Mouse (Mus musculus) brain, embryonic 14.5 days (tissue): ENCODE results near the gene Bicc1. TPM values are rescaled to one million over a fixed set of nuclear protein-coding genes. Genes with fewer than 3 reads are reported as not detected.

Experiments used
- DNase-seq: peaks from one replicate; pipeline ENCODE4 v3.0.0-alpha.2; 2011; ENCODE audit warnings: low read depth
- CTCF ChIP-seq: fragments of 200-500 bp; IDR thresholded peaks from 2 replicates; pipeline ENCODE4 v1.5.1; 2012; ENCODE audit warnings: inconsistent platforms, mild to moderate bottlenecking, moderate library complexity, borderline replicate concordance; ENCODE audit not compliant: insufficient read depth, insufficient read length; ENCODE audit errors: extremely low read depth
- POLR2A ChIP-seq: fragments of 200-500 bp; IDR thresholded peaks from 2 replicates; pipeline ENCODE4 v1.6.1; 2012; ENCODE audit warnings: mild to moderate bottlenecking, inconsistent platforms, borderline replicate concordance; ENCODE audit not compliant: poor library complexity, insufficient read depth, insufficient read length, severe bottlenecking; ENCODE audit errors: extremely low read depth
- polyA plus RNA-seq: library from polyadenylated mRNA; depleted of rRNA; stranded (reverse); fragments of >200 nt; gene quantifications from 2 replicates; pipeline ENCODE4 v1.2.3, GENCODE M21; 2012

Gene Bicc1
- polyA plus RNA-seq, 1 experiment, result 6.9 TPM

DNA sequence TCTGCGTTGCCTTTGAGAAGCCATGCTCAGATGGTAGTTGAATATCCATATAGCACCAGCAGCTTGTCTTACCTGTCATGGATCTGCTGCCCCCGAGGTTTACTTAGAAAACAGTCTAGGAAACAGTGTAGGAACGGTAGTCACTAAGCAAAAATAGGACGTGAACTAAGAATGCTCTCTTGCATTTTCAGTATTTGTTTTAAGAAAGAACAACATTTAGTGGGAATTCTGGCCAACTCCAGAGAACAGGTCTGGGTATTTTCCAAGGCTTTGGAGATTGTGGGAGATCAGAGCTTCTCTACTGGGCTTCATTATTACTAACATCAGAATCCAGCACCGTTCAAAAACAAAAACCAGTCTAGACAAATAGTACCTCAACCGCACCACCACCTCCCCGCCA, 17.7 kb upstream of the Bicc1 start:
- no peak for TF ChIP-seq POLR2A
- TF ChIP-seq CTCF, result no peak

GRCm38 (mm10) chr10:71176341-71176740, 16.8 kb upstream of the Bicc1 start:
- DNase-seq, result no peak
- TF ChIP-seq CTCF (no peak), POLR2A (no peak)

More for the DNA sequence above, 17.7 kb upstream of the Bicc1 start:
- DNase-seq, result no peak

DNA sequence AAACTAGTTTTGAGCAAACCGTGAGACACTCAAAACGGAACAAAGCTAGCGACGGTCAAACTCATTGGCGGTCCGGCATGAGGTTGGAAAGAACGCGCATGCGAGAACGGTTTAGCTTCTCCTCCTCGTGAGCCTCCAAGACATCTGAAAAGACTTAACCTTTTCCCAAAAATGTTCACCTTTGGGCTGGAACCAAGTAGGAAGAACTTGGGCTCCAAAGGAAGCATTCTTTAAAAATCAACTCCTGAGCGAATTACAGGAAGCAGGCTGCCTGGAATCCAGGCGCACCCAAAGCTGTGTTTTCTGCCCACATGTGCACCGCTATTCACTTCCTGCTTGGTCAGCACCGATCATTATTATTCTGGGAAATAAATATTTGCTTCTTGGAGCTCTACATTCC, 15.8 kb upstream of the Bicc1 start:
- DNase-seq, result no peak

GRCm38 (mm10) chr10:71171414-71171813, 11.9 kb upstream of the Bicc1 start:
- no peak; the same call in 1 of the 2 replicates for TF ChIP-seq CTCF
- no peak for TF ChIP-seq POLR2A
- no peak for DNase-seq

More for the DNA sequence above, 15.8 kb upstream of the Bicc1 start:
- TF ChIP-seq POLR2A, result no peak
- no peak for TF ChIP-seq CTCF

DNA sequence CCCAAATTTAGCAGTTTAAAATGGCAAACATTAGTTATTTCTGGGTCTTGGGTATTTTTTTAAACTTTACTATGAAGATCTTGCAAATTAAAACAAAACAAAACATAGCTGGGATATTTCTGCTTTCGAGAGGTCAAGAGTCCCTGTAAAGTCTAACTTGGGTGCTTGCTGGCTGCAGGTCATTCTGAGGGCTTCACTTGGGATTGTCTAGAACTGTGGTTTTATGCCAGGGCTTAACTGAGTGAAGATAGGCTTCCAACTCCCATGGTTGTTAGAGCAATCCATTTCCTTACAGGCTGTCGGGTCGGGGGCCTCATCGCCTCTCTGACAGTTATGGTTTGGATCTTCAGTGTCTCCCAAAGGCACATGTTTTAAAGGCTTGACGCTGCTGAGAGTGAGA, 11.3 kb upstream of the Bicc1 start:
- no peak for DNase-seq
- no peak for TF ChIP-seq POLR2A
- TF ChIP-seq CTCF, result no peak

DNA sequence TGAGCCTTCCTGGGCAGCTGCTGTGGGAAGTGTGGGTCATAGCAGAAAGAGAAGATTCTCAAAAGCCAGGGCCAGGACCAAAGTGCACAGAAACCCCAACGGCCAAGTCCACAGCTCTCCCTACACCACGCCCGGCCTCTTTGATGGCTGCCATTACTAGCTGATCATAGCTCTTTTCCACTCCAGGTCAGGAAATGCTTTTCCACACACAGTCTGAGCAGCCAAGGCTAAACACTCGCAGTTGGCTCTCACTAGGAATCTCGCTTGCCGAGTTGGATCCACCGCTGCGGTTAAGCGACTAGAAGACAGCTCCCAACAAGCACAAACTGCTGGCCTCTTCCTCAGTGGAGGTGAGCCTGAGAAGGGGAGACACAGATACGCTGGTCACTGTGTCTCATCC, 10.3 kb upstream of the Bicc1 start:
- TF ChIP-seq CTCF (no peak), POLR2A (no peak)

GRCm38 (mm10) chr10:71169171-71169570, 9.7 kb upstream of the Bicc1 start:
- TF ChIP-seq CTCF, result no peak
- TF ChIP-seq POLR2A, result no peak
- DNase-seq, result no peak

More for the DNA sequence above, 10.3 kb upstream of the Bicc1 start:
- no peak for DNase-seq

GRCm38 (mm10) chr10:71160449-71160848, 949 bp upstream of the Bicc1 start:
- no peak for TF ChIP-seq CTCF
- no peak for TF ChIP-seq POLR2A

GRCm38 (mm10) chr10:71158940-71159675, 392 bp downstream of the Bicc1 start:
- DNase-seq, result peak; percentile 65

More at GRCm38 (mm10) chr10:71160449-71160848, 949 bp upstream of the Bicc1 start:
- no peak for DNase-seq

DNA sequence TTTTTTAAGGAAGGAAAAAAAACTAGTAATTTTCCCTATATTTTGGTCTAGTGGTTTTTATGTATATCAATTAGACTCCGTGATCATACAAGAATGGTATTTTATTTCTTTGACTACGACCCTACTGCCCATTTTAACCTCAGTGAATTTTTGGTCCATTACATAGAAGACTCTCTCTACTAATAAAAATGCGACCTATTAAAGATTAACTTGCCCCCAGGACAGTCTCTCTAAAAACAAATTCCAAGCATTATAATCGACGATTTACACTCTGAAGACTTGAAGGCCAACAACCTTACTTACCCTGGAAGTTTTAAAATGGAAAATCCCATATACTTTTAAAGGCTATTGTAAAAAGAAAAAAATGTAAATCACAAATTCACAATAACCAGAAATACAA, 2.9 kb downstream of the Bicc1 start:
- TF ChIP-seq CTCF (no peak), POLR2A (no peak)
- DNase-seq, result no peak

More at GRCm38 (mm10) chr10:71158940-71159675, 392 bp downstream of the Bicc1 start:
- TF ChIP-seq CTCF (no peak), POLR2A (0 out of 2 replicates have a peak, but pooled peaks have one; percentile 11)

DNA sequence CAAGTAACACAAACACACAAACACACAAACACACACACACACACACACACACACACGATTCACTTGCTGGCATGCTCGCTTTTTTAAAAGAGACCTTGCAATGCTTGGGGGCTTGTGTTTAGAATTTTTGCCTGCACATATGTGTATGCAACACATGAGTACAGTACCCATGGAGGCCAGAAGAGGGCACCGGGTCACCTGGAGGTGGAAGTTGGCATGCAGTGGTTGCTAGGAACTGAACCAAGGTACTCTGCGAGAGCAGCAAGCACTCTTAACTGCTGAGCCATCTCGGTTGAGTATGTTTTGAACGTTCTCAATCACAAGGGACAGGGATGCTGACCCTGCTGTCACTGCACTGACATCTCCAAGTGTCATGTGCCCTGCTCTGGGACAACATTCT, 5.9 kb downstream of the Bicc1 start:
- no peak for DNase-seq
- no peak for TF ChIP-seq POLR2A
- peak; percentile 15; the same call in 1 of the 2 replicates for TF ChIP-seq CTCF

- TF ChIP-seq POLR2A (no peak), CTCF (no peak)
- DNase-seq, result no peak
Observed at GRCm38 (mm10) chr10:71153138-71153537, 6.4 kb downstream of the Bicc1 start.
